Mouse (Mus musculus) spleen, postnatal 14 days (tissue): ENCODE results near the gene Ercc8.

ENCODE experiments used
- DNase-seq, 2 experiments: peaks; one replicate each; pipeline ENCODE4 v3.0.0; 2021 to 2022; ENCODE audit warnings: low spot score in 2 of 2

The Ercc8 gene

DNA sequence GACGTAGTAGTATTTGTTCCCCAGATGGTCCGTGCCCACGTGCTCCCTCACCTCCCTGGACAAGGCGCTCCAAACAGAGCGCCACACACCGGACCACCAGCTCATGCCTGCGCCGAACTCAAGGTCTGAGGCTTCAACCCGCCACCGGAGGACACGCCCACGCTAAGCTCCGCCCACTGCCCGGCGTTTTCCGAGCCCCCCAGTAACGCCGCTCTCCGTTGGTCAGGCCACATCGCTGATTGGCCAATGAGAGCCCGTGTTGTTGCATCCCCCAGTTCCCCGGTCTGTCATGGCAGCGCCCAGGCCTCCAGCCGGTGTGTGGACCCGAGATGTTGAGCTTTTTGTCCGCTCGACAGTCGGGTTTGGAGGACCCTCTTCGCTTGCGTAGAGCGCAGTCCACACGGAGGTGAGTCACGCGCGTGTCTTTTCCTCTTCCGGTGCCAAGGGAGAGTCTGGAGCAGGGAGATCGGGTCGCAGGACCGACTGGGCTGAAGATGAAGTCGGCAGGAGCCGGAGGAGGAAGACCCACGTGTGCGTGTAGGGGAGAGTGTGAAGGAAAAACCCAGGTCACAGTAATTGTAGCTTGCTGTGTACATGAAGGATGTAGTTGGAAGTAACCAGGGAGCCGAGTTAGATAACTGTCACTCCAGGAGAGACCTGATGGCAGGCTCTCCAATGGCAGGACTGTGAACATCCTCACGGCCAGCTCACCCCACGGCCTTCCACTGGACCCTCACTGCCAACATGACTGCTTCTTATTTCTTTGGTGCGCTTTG lies at the start of gene Ercc8, which contains the start of gene Ndufaf2:
TSS of gene Ercc8 (plus strand) at position 267 of the 776 bp plus-strand sequence.
TSS of gene Ndufaf2 (minus strand) at position 159 of the 776 bp plus-strand sequence.
- peak; percentile 92 to 96 for DNase-seq

DNA sequence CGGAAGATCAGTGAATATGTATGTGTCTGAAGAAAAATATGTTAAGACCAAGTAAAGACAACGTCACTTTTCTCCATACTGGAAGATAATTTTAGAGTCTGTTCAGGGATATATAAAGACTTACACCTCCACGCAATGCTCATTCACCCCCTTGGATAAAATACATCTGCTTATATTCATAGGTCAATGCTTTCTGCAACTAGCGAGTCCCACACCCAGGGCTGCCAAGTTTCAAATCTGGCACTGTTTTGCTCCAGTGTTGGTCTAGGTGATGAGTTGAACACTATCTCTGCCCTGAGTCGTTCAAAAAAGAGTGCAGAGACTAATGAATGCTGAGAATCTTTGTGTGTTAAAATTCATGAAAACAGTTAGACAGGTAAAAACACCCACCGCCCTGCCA lies 47.6 kb upstream of the Ercc8 start:
- DNase-seq: no peak

DNA sequence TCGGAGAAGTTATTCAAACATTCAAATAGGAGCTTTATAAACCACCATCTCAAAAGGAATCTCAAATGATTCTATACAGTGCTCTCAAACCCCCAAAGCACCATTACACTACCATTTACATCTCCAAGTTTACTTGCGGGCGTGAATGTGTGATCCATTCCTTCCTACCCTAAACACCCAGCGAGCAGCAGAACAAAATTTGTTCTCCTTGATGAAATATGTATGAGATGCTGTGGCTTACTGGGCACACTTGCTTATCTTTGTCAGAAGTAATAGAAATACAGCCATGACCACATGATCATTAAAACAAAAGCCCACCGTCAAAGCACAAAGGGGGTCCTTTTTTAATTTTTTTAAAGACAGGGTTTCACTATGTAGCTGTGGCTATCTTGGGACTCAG lies 45.0 kb upstream of the Ercc8 start:
- DNase-seq: no peak

DNA sequence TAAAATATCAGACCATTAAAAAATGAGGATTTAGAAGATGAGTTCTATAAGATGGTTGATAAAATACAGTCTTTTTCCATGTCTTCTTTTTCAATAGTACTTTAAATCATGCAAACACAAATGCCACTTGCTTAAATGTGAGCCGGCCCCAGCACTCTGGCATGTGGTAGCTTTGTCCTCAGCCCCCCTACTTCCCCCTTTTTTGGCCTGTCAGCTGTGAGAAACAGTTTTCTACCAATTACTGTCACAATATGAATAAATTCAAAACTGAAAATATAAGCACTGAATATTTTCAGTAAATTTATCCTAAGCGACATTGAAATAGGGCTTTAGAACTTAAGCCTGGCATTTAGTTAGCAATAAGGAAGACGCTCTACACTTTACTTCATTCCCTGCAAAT lies 44.3 kb upstream of the Ercc8 start:
- no peak for DNase-seq

DNA sequence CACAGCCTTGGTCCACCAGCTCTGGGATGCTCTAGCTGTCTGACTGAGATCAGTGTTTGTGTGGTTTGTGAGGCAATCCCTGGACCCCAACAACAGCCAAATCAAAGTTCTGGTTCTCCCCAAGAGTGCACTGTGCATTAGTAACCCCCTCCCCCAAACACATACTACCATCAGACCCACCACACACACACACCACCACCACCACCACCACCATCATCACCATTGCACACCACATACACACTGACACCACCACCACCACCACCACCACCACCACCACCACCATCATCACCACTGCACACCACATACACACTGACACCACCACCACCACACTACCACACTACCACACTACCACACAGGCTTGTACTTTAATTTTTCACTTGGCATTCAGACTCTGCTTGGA lies 40.9 kb upstream of the Ercc8 start:
- no peak for DNase-seq

DNA sequence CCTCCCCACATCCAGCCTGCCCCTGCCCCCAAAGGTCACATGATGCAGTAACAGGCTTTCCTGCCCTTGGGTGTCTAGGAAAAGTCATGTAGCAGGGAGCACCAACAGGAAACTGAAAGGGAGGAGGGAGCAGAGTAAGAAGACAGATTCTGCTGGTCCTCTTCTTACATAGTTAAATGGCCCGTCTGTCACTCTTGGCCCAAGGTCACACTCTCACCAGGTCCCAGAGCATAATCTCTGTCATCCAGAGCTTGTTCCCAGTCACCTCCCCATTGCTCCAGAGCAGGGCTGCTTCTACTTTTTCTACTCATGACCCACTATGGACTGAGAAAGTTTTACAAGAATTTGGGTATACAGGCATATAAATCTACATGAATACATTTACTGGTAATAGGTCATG lies 40.3 kb upstream of the Ercc8 start:
- DNase-seq: no peak

DNA sequence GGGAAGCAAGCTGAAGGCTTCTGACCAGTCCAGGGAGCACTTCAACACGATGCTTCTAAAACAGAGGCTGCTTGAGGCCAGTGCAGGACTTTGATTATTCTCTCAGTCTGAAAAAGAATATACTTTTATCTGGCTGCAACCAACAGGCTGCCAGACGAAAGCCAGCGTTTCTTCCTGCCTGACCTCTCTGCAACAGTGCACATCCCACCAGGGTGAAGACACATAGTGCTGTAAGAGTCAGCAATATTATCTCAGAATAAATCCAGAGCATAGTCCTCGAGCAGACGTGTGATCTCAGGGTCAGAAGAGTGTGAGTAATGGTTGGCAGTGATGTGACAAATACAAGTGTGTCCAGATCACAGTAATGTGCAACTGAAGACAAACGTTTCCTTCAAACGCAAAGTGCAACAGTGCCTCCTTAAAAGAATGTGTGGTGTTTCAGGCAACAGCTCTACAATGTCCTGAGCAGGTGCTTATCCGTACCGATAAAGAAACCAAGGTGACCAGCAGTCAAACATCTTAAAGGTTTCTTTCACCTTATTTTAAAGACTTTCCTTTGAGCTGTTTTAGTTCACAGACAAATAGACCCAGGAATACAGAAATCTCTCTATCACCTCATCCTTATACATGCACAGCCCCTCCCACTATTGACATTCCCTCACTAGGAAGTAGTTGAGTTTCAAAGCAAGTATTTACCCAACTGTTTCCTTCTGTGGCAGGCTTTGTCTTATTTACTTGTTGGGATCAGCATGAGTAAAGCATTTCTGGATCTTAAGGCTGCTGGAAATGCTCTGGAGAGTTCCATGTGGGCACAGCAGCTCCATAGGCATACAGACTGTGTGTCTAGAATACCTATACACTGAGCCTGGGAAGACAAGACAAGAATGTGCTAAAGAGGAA lies 38.9 kb upstream of the Ercc8 start:
- DNase-seq: no peak

DNA sequence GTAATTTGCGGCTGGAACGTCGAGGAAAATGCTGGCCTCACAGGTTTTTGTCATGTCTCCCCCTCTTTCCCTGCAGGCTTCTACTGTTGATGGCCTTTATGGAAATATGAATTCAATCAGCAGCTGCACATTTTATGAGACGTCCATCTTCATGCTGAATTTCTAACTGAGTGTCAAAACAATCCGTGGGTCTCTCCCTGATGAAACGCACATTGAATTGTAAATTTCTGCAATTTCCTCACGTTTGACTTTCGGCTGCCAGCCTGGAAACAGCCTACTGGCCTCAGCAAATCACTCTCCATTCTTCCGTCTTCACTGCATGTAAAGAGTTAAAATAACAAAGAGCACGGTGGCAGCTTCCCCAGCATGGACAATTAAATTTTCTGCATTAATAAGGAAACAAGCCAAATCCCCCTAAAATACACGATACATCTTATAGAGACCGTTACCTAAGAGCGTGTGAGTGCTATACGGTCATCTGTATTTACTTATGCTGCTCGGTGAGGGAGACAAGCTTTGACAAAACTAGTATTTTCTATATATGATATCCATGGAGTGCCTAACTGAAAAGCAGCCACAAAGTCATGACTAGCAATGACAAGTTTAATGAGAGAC lies 35.3 kb upstream of the Ercc8 start:
- no peak for DNase-seq

DNA sequence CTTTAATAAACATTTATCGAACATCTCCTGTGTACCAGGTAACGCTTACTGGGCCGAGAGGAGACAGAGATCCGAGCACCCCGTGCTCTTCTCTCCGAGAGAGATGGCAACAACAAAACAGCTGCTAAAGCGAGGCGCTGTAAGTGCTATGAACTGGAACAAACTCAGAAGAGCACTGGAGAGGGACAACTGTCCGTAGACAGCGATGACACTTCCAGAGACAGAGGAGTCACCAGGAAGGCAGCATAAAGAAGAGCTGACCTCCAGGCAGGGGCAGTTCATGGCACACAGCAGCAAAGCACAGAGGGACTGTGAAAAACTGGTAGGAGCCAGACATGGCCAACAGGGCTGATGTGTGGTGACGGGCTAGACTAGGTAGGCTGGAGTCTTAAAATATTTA lies 34.4 kb upstream of the Ercc8 start:
- no peak for DNase-seq

DNA sequence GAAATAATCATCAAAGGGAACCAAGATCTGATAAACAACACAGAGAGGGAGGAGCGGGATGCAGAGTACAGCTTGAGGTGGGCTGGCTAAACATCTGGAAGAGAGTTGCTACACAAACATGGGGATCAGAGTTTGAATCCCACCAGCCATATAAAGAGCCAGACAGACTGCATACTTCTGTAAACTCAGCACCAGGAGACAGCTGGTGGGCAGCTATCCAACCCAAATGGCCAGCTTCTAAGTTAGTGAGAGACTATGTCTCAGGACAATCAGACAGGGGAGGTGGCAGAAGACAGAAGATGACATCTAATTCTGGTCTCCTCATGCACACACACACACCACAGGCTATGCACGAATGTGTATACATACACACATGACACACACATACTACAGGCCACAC lies 32.3 kb upstream of the Ercc8 start:
- no peak for DNase-seq

DNA sequence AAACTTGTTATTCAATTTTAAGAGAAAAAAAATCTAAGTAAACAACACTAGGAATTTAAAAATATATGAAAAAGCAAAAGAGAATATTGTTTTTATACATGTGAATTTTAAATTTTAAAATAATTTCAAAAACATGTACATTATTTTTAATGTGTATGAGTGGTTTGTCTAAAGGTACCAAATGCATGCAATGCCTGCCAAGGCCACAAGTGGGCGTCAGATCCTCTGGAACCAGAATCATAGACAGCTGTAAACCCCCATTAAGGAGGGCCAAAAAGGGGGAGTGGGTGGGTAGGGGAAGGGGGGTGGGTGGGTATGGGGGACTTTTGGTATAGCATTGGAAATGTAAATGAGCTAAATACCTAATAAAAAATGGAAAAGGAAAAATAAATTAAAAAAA lies 31.4 kb upstream of the Ercc8 start:
- peak in 1 of 2 experiments; percentile 33 for DNase-seq

DNA sequence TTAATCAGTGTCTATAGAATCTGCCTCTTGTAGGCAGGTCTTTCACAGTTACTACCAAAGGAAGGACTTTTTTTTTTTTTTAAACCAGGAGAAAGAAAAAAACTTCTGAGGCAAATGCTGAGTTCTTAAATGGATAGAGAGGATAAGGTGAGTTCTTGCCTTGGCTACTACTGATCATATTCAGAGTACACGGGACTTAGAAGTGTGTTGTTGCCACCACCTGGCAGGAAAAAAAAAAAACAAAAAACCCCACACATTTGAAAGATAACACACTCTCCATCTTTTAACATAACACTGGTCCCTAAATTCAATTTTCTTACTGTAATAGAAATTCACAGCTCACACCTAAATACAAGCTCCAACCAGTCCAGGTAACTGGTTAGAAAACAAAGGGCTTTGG lies 30.6 kb upstream of the Ercc8 start:
- no peak for DNase-seq

DNA sequence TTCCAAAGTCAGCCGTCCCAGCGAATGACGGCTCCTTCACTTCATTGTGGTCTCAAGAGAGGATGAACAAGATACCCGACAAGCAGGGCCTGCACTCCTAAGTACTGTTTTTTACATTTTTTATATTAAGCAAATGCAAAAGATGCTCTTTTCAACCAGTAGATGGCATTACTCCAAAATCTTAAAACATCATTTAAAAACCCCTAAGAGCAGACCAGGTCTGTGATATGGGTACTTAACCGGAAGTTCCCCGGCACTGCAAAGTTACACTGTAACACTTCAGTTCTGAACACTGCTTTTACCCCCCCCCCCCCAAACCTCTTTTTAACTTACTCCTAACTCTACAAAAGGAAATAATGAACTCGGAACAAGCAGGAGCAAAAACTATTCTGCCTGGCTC lies 29.5 kb upstream of the Ercc8 start:
- DNase-seq: no peak

DNA sequence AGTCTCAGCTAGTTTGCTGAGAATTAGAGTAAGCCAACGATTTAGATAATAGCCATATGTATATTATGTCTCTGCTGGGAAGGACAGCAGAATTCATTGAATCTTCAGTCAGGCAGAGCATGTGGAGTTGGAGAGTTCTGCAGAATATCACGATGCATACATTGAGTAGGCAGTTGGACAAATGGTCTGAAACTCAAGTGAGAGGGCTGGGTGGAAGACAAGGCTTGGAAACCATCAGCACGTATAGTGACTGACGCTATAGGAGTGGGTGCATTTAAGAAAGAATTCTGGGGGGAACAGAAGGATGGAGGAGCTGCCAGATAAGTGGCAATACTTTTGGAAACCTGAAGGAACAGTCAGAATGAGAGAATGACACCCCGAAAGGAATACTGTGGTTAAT lies 27.8 kb upstream of the Ercc8 start:
- no peak for DNase-seq

DNA sequence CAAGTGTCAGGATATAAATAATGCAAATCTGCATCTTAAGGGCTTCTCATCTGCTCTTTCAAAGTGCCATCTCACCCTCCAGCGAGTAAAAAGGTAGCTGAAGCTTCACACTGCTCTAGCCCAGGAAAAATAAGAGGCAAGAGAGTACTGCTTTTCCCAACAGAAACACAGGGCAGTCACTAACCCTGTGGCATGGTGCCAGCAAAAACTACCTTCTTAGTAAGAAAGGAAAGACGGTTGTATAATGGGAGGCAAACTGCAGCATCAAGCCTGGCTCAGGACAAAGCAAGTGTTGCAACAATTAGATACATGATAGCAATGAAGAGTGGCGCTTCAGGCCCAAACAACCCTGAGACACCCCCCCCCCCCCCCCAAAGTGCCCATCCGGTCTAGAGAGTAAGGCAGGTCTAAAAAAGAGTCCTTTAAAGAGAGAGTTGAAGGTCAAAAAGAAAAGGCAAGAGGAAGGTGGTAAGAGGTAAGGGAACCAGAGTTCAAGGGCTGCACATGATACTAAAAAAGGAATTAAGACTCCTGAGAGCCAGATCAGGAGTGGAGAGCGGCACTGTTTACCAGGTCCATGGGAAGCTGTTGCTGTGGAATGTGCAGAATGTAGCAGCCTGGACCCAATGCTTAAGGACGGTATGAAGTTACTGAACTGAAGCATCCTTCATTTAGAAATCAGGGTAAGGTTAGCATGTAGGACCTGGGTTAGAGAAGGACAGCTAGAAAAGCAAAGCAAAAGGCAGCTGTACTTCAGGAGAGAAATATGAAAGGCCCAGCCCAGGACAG lies 26.3 kb upstream of the Ercc8 start:
- DNase-seq: no peak

DNA sequence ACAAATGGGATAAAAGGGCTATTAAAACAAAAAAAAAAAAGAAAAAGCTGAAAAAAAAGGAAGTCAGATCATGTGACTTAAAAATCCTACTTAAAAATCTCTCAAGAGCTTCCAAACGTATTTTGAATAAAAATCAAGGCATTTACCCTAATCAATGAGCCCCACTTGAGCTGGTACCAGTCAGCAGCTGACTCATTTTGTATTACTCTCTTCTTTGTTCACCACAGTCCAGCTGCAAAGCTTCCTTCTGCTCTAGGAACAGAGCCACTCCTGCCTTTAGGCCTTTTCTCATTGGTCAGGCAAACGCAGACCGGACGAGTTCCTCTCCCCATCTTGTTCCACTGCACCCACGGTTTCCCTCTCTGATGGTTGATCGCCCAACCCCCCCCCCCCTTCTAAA lies 22.9 kb upstream of the Ercc8 start:
- DNase-seq: no peak

DNA sequence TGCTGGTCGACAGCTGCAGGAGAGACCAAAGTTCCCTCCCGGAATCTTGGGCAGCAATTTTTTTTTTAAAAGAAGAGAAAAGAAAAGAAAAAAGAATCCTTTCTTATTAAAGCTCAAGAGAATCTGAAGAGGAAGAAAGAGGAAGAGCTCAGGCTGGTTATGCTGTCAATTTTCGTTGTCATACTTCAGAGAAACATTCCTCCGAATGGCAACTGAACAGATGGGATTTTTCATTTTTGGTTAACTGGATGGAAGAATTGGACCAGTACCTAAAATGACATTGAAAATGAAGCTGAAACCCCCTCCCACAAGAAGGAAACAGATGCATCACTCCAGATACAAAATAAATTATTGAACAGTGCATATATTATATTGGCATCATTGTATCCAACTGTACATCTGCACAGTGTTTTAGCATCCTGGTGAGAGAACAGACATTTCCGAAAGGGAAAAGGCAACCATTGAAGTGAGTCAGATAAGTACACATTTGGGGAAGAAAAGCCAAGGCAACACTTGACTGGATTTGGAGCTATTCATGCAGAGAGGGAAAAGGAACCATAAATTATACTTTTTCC lies 20.0 kb upstream of the Ercc8 start:
- no peak for DNase-seq

DNA sequence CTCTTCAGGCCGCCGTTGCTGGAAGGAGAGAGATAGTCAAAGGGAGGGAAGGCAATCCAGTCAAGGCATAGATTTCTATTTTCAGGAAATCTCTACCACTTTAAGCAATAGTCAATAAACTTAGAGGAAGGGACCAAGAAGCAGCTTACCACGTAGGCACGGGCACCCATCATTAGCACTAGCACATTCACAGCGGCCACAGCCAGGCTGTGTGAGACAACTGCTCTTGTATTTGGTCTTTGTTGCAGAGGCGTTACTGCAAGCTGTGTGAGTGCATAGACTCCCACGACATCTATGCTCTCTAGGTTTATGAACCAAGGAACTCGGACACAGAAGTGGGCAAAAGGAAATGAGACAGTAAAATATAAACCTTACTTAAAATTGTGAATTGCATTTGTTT lies 14.4 kb upstream of the Ercc8 start:
- no peak for DNase-seq

DNA sequence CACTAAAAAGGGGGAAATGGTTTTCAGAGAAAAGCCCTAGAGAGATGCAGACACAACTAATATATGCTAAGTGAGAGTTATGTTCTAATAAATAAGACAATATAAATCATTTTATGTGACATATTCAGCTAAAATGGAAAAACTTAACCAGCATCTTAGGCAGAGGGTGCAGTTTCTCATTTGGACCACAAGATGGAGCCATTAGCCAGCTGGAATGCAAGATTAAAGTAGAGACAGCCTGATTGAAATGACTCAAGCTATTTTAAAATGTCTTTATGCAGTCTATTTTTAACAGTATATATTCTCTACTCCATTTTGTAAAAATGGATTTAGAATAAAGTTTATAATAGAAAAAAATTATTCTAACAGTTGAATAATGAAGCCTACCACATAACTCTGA lies 6.7 kb upstream of the Ercc8 start:
- DNase-seq: no peak

DNA sequence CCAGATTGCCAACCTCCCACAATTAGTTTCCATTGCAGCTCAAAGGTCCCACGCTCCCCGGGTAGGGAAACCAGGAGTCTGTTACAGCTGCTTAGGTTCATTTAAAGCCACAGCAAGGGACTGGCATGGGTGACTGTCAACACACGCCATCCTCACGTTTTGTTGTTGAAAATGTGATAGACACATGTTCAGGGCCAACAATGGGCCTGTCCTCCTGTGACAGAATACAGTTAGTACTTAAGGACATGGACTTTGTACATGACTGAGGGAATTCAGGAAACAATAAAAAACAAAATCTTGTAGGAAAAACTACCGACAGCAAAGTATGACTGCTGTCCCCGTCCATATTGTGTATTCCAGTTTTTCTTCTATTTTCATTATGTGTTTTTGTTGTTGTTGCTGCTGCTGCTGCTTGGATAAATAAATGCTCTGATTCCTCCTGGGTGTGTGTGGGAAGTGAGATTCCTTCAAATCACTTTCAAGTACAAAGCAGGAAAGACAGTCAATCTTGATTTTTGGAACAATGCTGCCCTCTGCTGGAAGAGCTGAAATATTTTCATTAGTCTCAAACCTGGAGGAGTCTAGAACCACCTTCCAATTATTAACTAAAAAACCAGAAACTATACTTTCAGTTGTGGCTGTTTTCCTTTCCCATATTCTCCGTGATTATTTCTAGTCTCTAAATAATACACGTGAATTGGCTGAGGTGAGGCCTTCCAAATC lies 5.7 kb upstream of the Ercc8 start:
- DNase-seq: peak in 1 of 2 experiments; percentile 35

DNA sequence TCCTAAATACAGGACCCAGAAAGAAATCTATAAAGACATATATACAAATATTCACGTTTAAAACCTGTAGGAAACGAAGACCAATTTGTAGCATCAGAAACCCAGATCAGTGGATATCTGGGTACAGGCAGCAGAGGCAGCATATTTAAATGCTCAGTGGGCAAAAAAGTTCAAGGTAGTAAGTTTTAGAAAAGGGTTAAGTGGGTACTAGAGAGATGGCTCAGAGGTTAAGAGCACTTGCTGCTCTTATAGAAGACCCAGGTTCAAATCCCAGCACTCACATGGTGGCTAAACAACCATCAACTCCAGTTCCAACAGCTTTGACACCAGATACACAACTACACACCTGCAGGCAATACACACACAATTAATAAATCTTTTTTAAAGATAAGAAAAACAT lies 1.4 kb upstream of the Ercc8 start:
- no peak for DNase-seq
